Mouse (Mus musculus) ovary, adult 2 months (tissue): Measurements from ENCODE around the gene Zscan25. TPM values are rescaled to one million over a fixed set of nuclear protein-coding genes. Genes with fewer than 3 reads are reported as not detected.

Experiments used
- polyA plus RNA-seq: library from polyadenylated mRNA; depleted of rRNA; stranded (reverse); fragments of >200 nt; gene quantifications from 2 replicates; pipeline ENCODE4 v1.2.3, GENCODE M21; 2012; rRNA removed

The Zscan25 gene
- 27.8 and 30.3 TPM in 2 replicates for polyA plus RNA-seq

DNA sequence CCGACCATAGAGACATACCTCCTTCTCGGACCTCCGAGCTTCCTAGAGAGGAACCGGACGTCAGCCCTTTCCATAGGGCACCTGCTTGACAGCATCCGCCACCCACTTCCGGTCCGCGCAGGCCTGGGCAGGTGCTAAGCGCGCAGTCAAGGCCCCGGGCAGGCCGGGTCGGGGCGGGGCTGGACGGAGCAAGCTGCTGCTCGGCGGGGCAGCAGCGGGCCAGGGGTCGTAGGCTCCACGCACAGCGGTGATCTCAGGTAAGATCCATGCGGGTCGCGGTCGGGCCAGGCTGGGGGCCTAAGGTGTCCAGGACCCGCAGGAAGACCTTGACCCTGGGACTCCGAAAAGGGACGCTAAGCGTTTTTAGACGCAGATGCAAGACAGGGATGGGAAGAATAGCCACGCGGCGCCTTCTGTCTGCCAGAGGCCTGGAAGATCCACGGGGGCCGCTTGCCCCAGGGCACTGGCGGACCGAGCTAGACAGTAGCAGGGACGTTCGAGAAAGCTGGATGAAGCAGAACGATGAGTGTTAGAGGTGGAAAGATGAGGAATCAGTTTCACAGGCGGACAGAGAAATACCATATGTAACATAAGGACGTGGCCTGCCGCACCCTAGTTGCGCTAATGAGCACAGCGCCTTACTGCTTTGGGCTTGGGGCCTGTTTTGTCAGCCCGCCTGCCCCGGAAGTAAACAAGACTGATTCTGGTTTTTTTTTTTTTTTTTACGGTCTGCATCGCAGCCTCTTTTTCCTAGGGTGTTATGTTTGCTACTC lies at the start of gene Zscan25:
Gene Zscan25, plus strand, starts transcription at position 130 of the 773 bp plus-strand sequence.

GRCm38 (mm10) chr5:145231367-145231871 lies 48.9 kb upstream of the Zscan25 start, which contains the start of gene Zfp655:
Gene Zfp655, plus strand, starts transcription at chr5:145231715.

Other genes with a start within 250 kb of the Zscan25 start
- gene Gm4871, start 247.7 kb upstream of the Zscan25 start, polyA plus RNA-seq = not detected in 2 replicates
- not detected in 2 replicates for gene 1700018F24Rik, start 237.5 kb upstream of the Zscan25 start, polyA plus RNA-seq
- gene Arpc1a, start 196.7 kb upstream of the Zscan25 start, polyA plus RNA-seq = 107 and 120 TPM in 2 replicates
- 11.9 and 14.3 TPM in 2 replicates for gene Kpna7, start 196.5 kb upstream of the Zscan25 start, polyA plus RNA-seq
- gene Arpc1b, start 166.3 kb upstream of the Zscan25 start, polyA plus RNA-seq = 1,010 and 1,065 TPM in 2 replicates
- 25.8 and 33.3 TPM in 2 replicates for gene Pdap1, start 140.3 kb upstream of the Zscan25 start, polyA plus RNA-seq
- gene Bud31, start 140.1 kb upstream of the Zscan25 start, polyA plus RNA-seq = 50.3 and 53.3 TPM in 2 replicates
- gene Ptcd1, start 113.4 kb upstream of the Zscan25 start, polyA plus RNA-seq = 18.4 and 19.7 TPM in 2 replicates
- gene Cpsf4, start 113.3 kb upstream of the Zscan25 start, polyA plus RNA-seq = 26.0 and 31.7 TPM in 2 replicates
- 55.2 and 72.4 TPM in 2 replicates for gene Atp5j2, start 88.4 kb upstream of the Zscan25 start, polyA plus RNA-seq
- gene Zkscan14, start 78.6 kb upstream of the Zscan25 start, polyA plus RNA-seq = 2.6 and 3.5 TPM in 2 replicates
- gene Zkscan5, start 75.9 kb upstream of the Zscan25 start, polyA plus RNA-seq = 6.3 and 6.9 TPM in 2 replicates
- gene Zfp655, start 48.8 kb upstream of the Zscan25 start, polyA plus RNA-seq = 11.3 and 13.6 TPM in 2 replicates
- gene Cyp3a57, start 64.8 kb downstream of the Zscan25 start, polyA plus RNA-seq = not detected in 2 replicates
- gene Cyp3a16, start 189.2 kb downstream of the Zscan25 start, polyA plus RNA-seq = not detected in 2 replicates